Mouse (Mus musculus) embryo, embryonic 9.5 days (tissue): ENCODE data around the gene Fam169b.
"Not testable (repeated sequence)": the region's sequence is repeated elsewhere in the genome, so short reads cannot be mapped to it uniquely, and the experiment has no call there.

ENCODE experiments used
- DNase-seq: peaks from one replicate; pipeline ENCODE4 v3.0.0-alpha.2; 2017; ENCODE audit errors: extremely low spot score

Fam169b gene

GRCm38 (mm10) chr7:68264028-68264453, 9.6 kb upstream of the Fam169b start, which contains the start of gene Pgpep1l:
Gene Pgpep1l, minus strand, starts transcription at chr7:68264233.
- DNase-seq = peak; percentile 39

GRCm38 (mm10) chr7:68264531-68264930, 9.1 kb upstream of the Fam169b start:
- DNase-seq = no peak

GRCm38 (mm10) chr7:68265391-68265790, 8.2 kb upstream of the Fam169b start:
- no peak for DNase-seq

- DNase-seq = no peak
Measured at GRCm38 (mm10) chr7:68266691-68267090, 6.9 kb upstream of the Fam169b start.

GRCm38 (mm10) chr7:68270551-68270950, 3.1 kb upstream of the Fam169b start:
- no peak for DNase-seq

GRCm38 (mm10) chr7:68271816-68272215, 1.8 kb upstream of the Fam169b start:
- DNase-seq = no peak

GRCm38 (mm10) chr7:68272607-68273006, 1.0 kb upstream of the Fam169b start:
- DNase-seq = no peak

GRCm38 (mm10) chr7:68274218-68274617, 579 bp downstream of the Fam169b start:
- DNase-seq = no peak

GRCm38 (mm10) chr7:68274951-68275350, 1.3 kb downstream of the Fam169b start:
- no peak for DNase-seq

GRCm38 (mm10) chr7:68275445-68275837, 1.8 kb downstream of the Fam169b start:
- DNase-seq = not testable (repeated sequence)

GRCm38 (mm10) chr7:68275838-68276731, 2.4 kb downstream of the Fam169b start:
- no peak for DNase-seq

- DNase-seq = no peak
Measured at GRCm38 (mm10) chr7:68277054-68277896, 3.6 kb downstream of the Fam169b start.

- no peak for DNase-seq
Measured at GRCm38 (mm10) chr7:68277897-68278270, 4.2 kb downstream of the Fam169b start.

- no peak for DNase-seq
Measured at GRCm38 (mm10) chr7:68278385-68278784, 4.7 kb downstream of the Fam169b start.

GRCm38 (mm10) chr7:68278908-68279307, 5.3 kb downstream of the Fam169b start:
- no peak for DNase-seq

- no peak for DNase-seq
Measured at GRCm38 (mm10) chr7:68279481-68279880, 5.8 kb downstream of the Fam169b start.

GRCm38 (mm10) chr7:68280352-68280869, 6.8 kb downstream of the Fam169b start:
- DNase-seq = no peak

GRCm38 (mm10) chr7:68281341-68281740, 7.7 kb downstream of the Fam169b start:
- no peak for DNase-seq

GRCm38 (mm10) chr7:68282304-68283132, 8.9 kb downstream of the Fam169b start:
- no peak for DNase-seq

- not testable (repeated sequence) for DNase-seq
Measured at GRCm38 (mm10) chr7:68283133-68283520, 9.5 kb downstream of the Fam169b start.

GRCm38 (mm10) chr7:68283776-68284175, 10.1 kb downstream of the Fam169b start:
- DNase-seq = no peak
